Mouse (Mus musculus): Measurements from ENCODE around the gene Ddx54.
A peak's percentile ranks its signal among the peaks of the same experiment; 100 is the strongest.

The Ddx54 gene

GRCm38 (mm10) chr5:120582002-120582401, 30.5 kb upstream of the Ddx54 start:
- peak; percentile 65 to 88 for DNase-seq

GRCm38 (mm10) chr5:120583511-120583910, 29.0 kb upstream of the Ddx54 start:
- DNase-seq = no peak

GRCm38 (mm10) chr5:120584968-120585367, 27.6 kb upstream of the Ddx54 start:
- peak in 1 of 2 experiments; percentile 67 for DNase-seq

- DNase-seq = peak; percentile 78 to 92
These were observed 25.6 kb upstream of the Ddx54 start for GRCm38 (mm10) chr5:120586741-120587615.

GRCm38 (mm10) chr5:120587616-120587926, 25.0 kb upstream of the Ddx54 start:
- DNase-seq = peak; percentile 63 to 77

GRCm38 (mm10) chr5:120587940-120588568, 24.5 kb upstream of the Ddx54 start:
- no peak for DNase-seq

GRCm38 (mm10) chr5:120588569-120589094, 23.9 kb upstream of the Ddx54 start, which contains the start of the genes Tpcn1 and Iqcd:
Gene Tpcn1 (minus strand): TSS chr5:120588673.
Gene Iqcd (plus strand): TSS chr5:120589016.
- DNase-seq = peak; percentile 100

GRCm38 (mm10) chr5:120590356-120591010, 22.1 kb upstream of the Ddx54 start:
- peak; percentile 51 to 71 for DNase-seq

- DNase-seq = peak in 1 of 2 experiments; percentile 65
These were observed 20.4 kb upstream of the Ddx54 start for GRCm38 (mm10) chr5:120592141-120592540.

GRCm38 (mm10) chr5:120594485-120594884, 18.1 kb upstream of the Ddx54 start:
- peak; percentile 46 to 81 for DNase-seq

- no peak for DNase-seq
These were observed 12.9 kb upstream of the Ddx54 start for GRCm38 (mm10) chr5:120599625-120600024.

- peak; percentile 38 to 69 for DNase-seq
These were observed 11.4 kb upstream of the Ddx54 start for GRCm38 (mm10) chr5:120600946-120601668.

- no peak for DNase-seq
These were observed 10.3 kb upstream of the Ddx54 start for GRCm38 (mm10) chr5:120602210-120602609.

- no peak for DNase-seq
These were observed 9.0 kb upstream of the Ddx54 start for GRCm38 (mm10) chr5:120603515-120603914.

- DNase-seq = peak; percentile 89 to 96
These were observed 7.7 kb upstream of the Ddx54 start for GRCm38 (mm10) chr5:120604839-120605238.

GRCm38 (mm10) chr5:120605241-120605661, 7.3 kb upstream of the Ddx54 start:
- no peak for DNase-seq

- DNase-seq = peak; percentile 88 to 95
These were observed 6.9 kb upstream of the Ddx54 start for GRCm38 (mm10) chr5:120605688-120606087.

GRCm38 (mm10) chr5:120606590-120607200, 5.8 kb upstream of the Ddx54 start:
- DNase-seq = no peak

- DNase-seq = no peak
These were observed 5.2 kb upstream of the Ddx54 start for GRCm38 (mm10) chr5:120607335-120607734.

- DNase-seq = no peak
These were observed 3.2 kb upstream of the Ddx54 start for GRCm38 (mm10) chr5:120609246-120609775.

- DNase-seq = peak; percentile 65 to 76
These were observed 1.6 kb upstream of the Ddx54 start for GRCm38 (mm10) chr5:120610906-120611305.

- DNase-seq = no peak
These were observed 1.1 kb upstream of the Ddx54 start for GRCm38 (mm10) chr5:120611416-120611815.

All from kidney, postnatal 25 days (tissue).